Mouse (Mus musculus): ENCODE measurements around the gene Gpr137c.

Gene Gpr137c

DNA sequence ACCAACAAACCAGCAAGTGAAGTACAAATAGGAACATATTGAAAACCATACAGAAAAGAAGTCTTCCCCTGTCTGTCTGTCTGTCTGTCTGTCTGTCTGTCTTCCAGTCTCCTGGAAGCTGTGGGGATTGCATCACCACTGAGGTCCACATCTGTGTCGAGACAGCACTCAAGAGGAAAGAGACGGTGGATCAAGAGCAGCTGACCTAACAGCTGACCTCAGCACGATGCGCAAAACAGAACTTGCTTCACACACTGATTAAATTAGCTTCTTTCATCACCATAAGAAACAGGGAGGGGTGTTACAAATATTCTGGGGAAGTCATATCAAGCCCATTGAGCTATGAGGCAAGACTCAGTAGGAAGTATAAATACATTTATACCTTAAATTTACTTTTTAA, 72.1 kb downstream of the Gpr137c start:
- DNase-seq (ENCODE audit: extremely low spot score) = no peak

DNA sequence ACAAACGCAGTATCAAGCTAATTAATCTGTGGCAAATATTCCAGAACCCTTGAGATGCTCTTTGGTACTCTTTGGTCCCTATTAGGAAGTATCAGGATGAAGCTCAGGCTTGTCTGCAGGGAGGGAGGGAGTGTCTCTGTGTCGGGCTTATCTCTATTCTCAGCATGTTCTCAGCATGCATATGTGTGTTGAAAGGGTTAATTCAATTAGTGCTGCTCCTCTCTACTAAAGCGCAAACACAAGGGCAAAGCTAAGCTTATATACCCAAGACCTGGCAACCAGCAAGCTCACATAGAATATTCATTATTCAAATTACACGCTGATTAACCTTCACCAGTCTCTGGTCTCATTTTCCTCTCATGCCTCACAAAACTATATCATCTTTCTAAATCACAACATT, 84.4 kb downstream of the Gpr137c start:
- DNase-seq (ENCODE audit: extremely low spot score) = no peak

GRCm38 (mm10) chr14:45304389-45304788, 84.9 kb downstream of the Gpr137c start:
- no peak for DNase-seq (ENCODE audit: extremely low spot score)

DNA sequence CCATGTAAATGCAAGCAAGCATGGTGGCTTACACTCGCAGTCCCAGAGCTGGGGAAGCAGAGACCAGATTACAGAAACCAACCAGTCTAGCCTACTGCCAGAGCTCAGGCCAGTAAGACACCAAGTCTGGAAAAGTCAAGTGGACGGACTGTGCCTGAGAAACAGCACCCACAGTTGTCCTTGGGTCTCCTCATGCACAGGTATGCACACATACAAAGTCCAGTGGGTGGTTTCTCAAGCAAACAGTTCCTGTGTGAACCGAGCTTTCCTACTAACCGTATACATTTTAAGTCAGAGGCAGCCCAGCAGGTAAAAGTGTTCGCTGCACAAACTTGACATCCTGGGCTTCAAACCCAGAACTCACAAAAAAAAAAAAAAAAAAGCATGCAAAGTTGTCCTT, 86.3 kb downstream of the Gpr137c start:
- DNase-seq (ENCODE audit: extremely low spot score) = no peak

DNA sequence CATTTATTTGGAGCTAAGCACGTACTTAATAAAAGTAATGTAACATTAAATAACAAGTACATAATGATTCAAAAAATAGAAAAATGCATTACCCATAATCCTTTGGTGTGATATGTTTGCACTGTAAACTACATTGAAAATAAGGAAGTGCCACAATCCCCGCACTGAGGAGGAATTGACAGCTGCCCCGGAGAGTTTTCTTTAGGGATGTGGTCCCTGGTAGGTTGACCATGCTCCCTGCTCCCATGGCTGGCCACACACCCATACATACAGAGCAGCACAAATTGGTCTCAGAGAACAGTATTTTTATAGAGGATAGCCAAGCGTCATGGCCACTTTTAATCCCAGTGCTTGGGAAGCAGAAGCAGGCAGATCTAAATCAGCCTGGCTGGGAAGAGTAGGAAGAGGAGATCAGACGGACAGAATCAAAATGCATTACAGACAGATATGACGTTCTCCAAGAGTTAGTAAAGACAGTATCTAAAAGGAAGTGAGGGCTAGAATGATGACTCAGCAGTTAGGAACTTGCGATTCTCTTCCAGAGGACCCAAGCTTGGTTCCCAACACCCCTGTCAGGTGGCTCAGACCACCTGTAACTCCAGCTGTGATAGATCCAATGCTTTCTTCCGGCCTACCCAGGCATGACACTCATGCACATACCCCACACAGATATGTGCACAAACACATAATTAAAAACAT, 88.3 kb downstream of the Gpr137c start:
- no peak for DNase-seq (ENCODE audit: extremely low spot score)

DNA sequence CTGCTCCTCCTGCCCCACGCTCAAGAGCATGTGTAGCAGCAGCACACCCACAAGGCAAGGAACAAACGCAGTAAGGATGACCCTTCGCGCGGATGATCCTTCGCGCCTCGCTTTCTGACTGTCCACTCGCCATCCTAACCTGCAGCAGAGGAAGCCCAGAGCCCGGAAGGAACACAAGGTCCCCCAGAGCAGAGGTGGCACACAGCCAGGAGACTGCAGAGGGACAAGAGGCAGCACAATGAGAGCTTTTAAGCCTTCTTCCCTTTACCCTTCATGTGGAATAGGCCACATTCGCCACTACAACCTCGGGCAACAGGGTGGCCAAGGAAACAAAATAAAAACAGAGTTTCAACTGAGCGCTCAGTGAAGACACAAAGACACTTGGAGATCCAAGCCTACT, 90.1 kb downstream of the Gpr137c start:
- DNase-seq (ENCODE audit: extremely low spot score) = no peak

- no peak for DNase-seq (ENCODE audit: extremely low spot score)
Observed at GRCm38 (mm10) chr14:45310101-45310500, 90.6 kb downstream of the Gpr137c start.

- no peak for DNase-seq (ENCODE audit: extremely low spot score)
Observed at GRCm38 (mm10) chr14:45316927-45317326, 97.4 kb downstream of the Gpr137c start.

DNA sequence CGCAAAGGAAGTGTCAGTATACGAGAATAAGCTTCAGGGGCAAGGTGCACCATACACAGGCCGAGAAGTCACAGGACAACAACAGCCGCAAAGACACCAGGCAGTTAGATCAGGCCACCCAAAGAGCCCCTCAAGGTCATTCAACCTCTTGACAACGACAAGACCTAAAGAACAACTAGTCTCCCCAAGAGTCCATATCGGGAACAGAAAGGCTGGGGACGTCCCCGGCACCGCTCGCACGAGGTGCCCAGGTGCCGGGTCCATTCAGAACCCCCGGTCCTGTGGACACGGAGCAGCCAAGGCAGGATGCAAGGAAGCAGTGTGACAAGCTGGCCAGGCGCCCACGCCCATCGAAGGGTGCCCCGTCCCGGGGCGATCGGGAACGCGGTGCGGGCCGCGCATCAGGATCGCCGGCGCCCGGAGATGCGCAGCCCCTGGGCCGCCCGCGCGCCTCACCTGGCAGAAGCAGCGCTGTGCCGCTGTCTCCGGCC, 98.4 kb downstream of the Gpr137c start:
- DNase-seq (ENCODE audit: extremely low spot score) = no peak

DNA sequence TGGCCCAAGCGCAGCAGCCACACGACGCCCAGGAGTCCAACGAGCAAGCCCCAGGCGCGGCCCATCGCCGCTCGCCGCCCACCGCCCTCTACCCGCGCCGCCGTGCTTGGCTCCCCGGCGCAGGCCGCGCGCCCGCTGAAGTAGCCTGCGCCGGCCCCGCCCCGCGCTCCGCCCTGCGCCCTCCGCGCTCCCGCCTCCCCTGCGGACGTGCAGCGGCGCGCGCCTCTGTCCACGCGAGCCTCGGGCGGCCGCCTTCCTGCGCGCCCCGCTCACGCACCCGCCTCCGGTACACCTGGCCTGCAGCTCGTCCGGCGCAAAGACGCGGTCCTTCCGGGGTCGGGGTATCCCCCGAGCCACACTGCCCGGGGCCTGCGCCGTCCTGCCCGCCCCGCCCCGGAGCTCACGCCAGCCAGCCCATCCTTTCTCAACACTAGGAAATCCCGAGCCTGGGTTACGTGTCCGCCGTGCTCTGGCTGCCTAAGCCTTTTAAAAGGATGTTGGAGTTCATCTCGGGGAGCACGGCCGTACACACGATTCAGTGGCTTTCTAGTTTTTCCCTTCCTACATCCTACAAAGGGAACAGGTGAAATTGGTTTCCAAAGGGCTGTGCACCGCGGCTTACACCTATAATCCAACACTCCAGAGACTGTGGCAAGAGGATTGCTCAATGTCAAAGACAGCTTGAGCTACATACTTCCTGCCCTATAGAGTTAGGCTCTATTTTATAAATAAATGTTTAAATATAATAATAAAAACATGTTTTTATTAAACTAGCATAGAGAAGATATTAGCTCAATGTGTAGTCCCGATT, 99.1 kb downstream of the Gpr137c start, which contains the start of gene Ero1l:
Gene Ero1l (minus strand): TSS at position 346 of the 811 bp plus-strand sequence.
- peak; percentile 85 for DNase-seq (ENCODE audit: extremely low spot score)

GRCm38 (mm10) chr14:45319237-45319610, 99.7 kb downstream of the Gpr137c start:
- DNase-seq (ENCODE audit: extremely low spot score) = no peak

- no peak for DNase-seq (ENCODE audit: extremely low spot score)
Observed at GRCm38 (mm10) chr14:45320111-45320510, 100.6 kb downstream of the Gpr137c start.

- no peak for DNase-seq (ENCODE audit: extremely low spot score)
Observed at GRCm38 (mm10) chr14:45321067-45321466, 101.5 kb downstream of the Gpr137c start.

- DNase-seq (ENCODE audit: extremely low spot score) = no peak
Observed at GRCm38 (mm10) chr14:45321622-45322021, 102.1 kb downstream of the Gpr137c start.

- DNase-seq (ENCODE audit: extremely low spot score) = no peak
Observed at GRCm38 (mm10) chr14:45322450-45322849, 102.9 kb downstream of the Gpr137c start.

- no peak for DNase-seq (ENCODE audit: extremely low spot score)
Observed at GRCm38 (mm10) chr14:45323320-45323719, 103.8 kb downstream of the Gpr137c start.

GRCm38 (mm10) chr14:45325471-45325870, 106.0 kb downstream of the Gpr137c start:
- no peak for DNase-seq (ENCODE audit: extremely low spot score)

GRCm38 (mm10) chr14:45328072-45328713, 108.7 kb downstream of the Gpr137c start:
- DNase-seq (ENCODE audit: extremely low spot score) = no peak

DNA sequence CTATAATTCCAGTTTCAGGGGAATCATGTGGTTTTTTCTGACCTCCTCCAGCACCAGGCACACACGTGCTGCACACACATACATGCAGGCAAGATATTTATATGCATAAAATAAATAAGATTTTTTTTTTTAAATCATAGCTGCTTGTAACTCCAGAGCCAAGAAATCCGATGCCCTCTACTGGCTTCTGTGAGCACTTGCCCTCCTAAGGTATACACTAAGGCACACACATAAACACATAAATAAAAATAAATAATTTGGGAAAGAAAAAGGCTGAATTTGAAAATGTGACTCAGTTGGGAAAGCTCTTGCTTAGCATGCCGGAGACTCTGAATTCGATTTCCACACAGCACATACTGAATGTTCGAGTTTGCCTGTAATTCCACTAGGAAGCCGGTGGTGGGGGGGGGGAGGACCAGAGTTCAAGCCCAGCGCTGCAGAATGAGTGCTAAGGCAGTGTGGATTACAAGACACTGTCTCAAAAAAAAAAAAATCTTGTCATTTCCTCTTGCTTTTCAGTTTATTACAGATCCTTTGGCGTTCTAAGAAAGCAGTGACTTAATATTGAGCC, 109.6 kb downstream of the Gpr137c start:
- no peak for DNase-seq (ENCODE audit: extremely low spot score)

DNA sequence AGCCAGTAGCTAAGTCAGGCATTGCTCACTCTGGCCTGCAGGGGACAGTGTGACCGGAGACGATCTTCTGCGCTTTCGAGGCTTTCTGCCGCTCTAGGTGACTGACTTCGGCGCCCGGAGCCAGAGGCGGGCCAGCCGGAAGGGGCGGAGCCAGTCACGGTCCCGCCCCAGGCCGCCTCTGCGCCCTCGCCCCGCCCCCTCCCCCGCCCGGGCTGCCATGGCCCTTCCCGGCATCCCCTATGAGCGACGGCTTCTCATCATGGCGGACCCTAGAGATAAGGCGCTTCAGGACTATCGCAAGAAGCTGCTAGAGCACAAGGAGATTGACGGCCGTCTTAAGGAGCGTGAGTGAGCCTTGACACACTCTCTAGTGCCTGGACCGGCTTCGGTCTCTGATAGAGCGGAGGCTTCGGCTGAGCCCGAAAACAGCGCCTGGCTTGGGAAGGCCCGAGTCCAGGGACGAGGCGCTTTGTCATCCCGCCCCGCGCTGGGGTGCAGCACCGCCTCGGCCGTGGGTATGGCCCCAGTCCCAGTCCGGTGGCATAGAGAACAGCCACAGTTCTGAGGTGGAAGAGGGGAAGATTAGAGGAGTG, 110.2 kb downstream of the Gpr137c start, which contains the start of gene Psmc6:
Gene Psmc6 (plus strand): TSS at position 200 of the 593 bp plus-strand sequence.
- DNase-seq (ENCODE audit: extremely low spot score) = peak; percentile 93
